Mouse (Mus musculus) Muller cell, postnatal 12 days (primary cell): ENCODE results near the gene Sdha.

Experiments
- DNase-seq: peaks from one replicate; pipeline ENCODE4 v3.0.0-alpha.2; 2015; ENCODE audit errors: inconsistent ontology term

Gene Sdha

DNA sequence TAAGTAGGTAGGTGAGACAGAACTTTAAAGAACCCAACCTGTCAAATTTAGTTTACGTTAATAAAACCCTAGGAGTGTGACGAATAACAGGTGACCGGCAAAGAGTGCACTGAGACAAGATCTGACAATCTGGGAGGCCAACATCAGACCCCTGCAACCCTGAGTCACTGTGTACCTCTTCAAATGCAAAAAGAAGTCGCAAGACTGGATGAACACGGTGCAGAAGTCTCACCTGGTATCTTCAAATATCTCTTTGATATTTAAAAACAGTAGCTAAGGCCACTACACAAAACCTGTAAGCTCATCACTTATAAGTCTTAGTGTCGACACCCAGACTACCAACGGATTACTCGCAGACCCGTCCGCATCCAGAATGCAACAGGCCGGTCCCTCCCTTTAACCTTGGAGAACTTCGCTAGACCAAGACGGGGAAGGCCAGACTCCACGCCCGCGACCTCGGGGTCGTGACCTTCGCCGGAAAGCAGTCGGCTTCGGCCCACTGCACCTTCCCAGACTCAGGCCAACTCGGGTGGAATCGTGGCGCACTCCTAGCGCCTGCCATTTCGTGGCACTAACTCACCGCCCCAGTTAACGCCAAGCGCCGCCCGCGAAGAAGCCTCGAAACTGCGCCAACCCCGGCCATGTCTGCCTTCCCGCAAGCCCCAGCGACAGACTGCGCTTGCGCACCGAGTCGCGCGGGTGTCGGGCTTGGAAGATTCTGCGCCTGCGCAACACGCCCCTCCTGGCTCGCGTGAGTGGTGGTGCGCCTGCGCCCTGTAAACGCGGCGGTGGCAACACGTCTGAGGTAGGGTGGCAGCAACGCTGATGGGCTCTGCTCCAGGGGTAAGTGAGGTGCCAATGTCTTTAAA, at the start of gene Sdha, which contains the start of gene Ccdc127:
Gene Sdha, minus strand, starts transcription at position 715 of the 869 bp plus-strand sequence.
Gene Ccdc127, plus strand, starts transcription at position 744 of the 869 bp plus-strand sequence.
- peak; percentile 96 for DNase-seq

DNA sequence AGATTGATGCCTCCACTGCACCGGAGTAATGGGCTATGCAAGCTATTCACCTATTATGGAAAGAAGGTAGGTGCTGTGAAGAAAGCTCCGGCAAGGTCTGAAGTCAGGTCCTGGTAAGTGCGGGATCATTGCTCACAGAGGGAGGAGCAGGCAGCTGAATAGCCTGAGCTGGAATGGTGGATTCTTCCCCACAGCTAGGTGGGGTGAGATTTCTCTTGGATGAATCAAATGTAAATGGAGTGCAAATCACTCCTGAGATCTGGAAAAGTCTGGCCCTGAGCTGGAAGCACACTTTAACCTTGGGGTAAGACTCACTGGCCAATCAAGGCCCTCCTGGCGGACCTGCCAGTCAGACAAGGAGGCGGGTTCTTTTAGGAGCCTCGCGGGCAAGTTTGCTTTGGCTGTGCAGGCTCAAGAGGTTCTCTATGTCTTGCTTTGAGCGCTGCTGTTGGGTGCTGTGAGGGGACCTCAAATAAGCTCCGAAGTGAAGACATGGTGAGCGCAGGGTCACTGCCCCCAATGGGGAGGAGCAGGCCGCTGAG, 49.3 kb upstream of the Sdha start, which contains the start of gene Ftl1-ps1:
Gene Ftl1-ps1, plus strand, starts transcription at position 397 of the 542 bp plus-strand sequence.
- no peak for DNase-seq

- DNase-seq: no peak
These were observed 41.1 kb upstream of the Sdha start for GRCm38 (mm10) chr13:74391156-74391555.

DNA sequence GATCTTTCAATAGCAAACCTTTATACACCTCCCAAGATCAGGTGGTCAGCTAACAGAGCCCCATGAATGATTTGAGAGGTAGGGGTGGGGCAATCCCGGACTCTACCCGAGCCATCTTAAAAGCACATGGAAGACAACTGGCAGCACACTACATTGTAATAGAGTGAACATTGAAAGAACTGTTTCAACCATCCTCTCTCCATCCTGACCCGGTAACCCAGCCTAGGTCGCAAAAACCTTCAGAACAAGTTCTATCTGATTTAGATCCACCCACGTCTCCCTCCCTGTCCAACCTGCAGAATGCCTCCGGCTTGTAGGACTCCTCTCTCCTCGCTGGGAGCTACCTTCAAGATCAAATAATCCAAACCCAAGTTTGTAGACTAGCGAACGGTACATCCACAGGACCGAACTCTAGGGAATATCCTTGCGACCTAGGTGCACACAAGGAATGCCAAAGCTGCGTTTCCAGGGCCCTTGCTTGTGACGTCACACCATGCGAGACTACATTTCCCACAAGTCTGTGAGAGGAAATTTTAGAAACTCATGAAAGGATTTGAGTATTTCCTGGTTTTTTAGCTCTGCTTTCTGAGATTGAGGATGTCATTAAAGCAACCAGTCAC, 40.4 kb upstream of the Sdha start, which contains the start of gene Zfp72:
Gene Zfp72, minus strand, starts transcription at position 466 of the 620 bp plus-strand sequence.
- peak; percentile 69 for DNase-seq

- no peak for DNase-seq
These were observed 39.6 kb upstream of the Sdha start for GRCm38 (mm10) chr13:74389730-74390129.

- peak; percentile 27 for DNase-seq
These were observed 32.2 kb upstream of the Sdha start for GRCm38 (mm10) chr13:74382289-74382688.

DNA sequence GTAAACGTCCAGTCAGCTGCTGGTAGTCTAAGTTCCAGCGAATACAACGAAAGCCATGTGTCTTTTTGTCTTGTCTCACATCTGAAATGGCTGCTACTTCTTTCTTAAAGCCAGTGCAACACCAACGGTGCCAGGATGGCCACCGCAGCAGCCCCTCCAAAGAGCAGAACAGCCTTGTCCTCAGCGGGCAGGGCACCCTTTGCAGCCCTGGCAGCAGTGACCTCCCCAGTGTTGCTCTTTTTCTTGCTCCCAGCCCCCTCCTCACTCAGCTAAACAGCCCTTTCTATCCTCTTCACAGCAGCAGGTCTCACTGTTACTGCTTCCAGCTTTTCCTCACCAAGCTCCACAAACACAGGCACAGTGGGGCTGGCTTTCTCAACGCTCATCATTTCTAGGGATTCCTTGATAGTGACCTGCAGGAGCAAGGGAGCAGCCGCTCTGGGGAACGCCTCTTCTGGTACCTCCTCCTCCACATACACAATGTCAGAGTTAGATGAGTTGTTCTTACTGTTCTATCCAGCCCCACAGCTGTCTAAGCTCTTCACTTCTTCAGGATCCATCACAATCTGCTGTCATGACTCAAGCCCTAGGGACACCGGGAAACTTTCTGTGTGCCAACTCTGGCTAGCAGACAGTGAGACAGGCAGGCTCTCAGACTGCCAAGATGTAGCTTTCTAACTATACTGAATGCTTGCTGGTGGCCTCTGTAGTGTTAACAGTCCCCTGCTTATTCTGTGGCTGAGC, 31.6 kb upstream of the Sdha start:
- peak; percentile 52 for DNase-seq

DNA sequence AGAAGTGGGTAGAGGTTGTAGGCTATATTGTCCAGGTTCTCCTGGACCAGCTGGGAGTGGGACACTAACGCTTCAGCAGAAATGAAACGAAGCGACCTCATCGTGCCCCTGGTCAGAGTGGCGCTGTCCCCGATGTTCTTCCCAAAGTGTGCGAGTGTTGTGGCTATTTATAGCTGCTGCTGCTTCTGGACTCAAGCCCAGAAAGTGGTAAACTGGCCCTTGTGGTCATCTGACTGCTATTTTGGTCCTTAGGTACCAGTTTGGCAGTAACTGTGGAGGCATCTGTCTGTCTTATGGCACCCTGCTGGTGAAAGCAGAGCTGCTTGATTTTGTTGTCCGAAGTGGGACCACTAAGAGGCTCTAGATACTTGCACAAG, 13.8 kb upstream of the Sdha start, which contains the start of gene Lrrc14b:
Gene Lrrc14b, minus strand, starts transcription at position 147 of the 377 bp plus-strand sequence.
- DNase-seq: peak; percentile 76

- no peak for DNase-seq
These were observed 13.2 kb upstream of the Sdha start for GRCm38 (mm10) chr13:74363176-74363858.

- DNase-seq: no peak
These were observed 12.1 kb upstream of the Sdha start for GRCm38 (mm10) chr13:74362218-74362617.

GRCm38 (mm10) chr13:74356491-74356890, 6.4 kb upstream of the Sdha start:
- no peak for DNase-seq

DNA sequence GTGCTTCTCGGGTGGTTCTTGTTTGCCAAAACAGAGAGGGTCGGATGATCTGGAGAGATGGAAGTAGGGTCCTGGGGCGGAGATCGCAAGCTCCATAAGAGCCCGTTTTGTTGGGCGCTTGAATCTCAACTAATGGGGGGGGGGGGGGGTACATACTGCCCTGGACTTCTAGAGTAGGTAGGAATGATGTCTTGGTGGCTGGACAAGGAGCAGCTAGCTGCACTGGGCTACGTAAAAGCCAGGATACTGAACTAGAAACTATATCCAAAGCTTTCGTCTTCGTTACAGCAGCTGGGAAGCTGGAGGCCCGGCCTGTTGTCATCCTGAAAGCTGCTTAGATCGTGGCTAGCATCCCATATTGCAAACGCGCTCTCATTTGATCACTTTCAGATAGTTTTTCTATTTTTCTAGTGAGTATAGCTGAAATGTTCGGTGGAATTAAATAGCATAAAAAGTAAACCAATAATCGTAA, 391 bp upstream of the Sdha start:
- DNase-seq: no peak

GRCm38 (mm10) chr13:74341036-74341435, 9.0 kb downstream of the Sdha start:
- DNase-seq: peak; percentile 22

GRCm38 (mm10) chr13:74329321-74329720, 20.8 kb downstream of the Sdha start:
- DNase-seq: no peak

DNA sequence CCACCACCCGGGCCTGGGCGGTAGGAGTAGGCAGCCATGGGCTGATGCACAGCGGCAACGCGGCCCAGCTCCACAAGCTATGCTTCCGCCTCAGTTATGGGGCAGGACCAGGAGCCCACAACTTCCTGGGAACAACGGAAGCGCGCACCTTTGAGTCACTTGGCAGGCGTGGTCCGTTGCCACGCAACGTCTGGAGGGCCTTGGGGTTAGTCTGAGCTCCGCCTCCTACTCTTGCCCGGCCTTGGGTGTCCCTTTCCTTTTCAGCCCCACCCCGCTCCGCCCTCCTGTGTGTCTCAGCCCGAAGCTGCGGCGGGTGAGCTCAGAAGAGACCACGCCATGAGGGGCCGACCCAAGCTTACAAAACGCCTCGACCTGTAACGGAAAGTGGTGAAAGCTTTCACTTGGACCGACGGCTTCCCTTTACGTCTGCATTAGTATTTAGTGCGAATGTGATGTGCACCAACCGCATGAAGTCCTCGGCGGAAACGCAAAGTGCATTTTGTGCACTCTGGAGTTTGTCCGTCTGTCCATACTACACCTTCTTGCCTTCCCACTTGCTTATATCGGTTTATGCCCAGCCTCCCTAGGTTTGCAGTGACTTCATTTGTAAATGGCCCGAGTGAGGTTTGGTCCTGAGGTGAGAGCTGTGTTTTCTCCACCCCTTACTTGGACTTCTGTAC, 32.8 kb downstream of the Sdha start, which contains the start of gene Pdcd6:
Gene Pdcd6, minus strand, starts transcription at position 411 of the 680 bp plus-strand sequence.
- DNase-seq: peak; percentile 97

GRCm38 (mm10) chr13:74316789-74317169, 33.3 kb downstream of the Sdha start:
- DNase-seq: no peak

DNA sequence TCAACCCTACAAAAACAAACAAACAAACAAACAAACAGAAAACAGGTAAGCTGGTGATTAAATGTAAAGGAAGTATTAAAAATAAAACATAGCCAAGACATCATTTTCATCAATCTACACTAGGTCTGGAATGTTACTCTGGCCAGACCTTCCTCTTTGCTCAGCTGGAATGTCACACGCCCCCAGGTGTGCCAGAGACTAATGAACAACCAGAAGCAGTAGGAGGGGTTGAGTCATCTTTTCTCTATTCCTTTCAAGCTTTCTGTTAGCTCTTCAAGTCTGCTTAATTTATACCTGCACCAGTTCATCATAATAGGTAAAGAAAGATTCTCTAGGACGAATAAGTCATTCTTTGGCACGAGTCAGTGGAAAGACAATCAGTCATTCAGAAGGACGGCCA, 33.7 kb downstream of the Sdha start:
- DNase-seq: peak; percentile 38

DNA sequence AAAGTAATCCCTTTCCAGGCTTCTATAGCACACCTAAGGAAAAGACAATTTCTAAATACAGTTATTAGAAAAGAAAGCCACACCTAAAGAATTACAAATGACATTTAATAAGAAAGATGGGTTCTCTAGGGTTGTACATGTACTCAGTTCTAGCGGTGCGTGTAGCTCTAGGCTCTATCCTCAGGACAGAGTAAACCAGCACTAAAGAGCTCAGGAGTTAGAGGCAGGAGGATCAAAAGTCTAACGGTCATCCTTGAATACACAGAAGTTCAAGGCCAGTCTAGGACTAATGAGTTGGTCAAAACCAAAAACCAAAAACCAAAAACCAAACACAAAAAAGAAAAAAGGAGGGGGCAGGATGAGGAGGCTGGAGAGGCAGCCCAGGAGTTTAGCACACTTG, 35.5 kb downstream of the Sdha start:
- DNase-seq: no peak

DNA sequence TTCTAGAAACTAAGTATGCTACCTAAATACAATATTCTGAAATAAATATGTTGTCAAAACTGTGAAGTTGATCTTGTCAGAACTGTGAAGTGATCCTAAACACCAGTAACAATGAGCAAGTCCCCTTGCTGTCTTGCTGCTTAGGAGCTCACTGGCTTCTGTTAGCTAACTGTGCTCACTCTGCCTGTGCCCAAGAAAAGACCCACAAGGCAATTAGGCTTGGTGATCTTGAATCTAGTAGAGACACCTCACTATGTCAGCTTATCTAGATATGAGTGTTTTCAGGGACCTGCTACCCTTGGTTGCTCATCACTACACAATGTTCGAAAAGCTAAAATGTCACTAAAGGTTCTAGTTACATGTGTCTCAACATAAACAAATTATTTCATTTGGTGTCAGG, 44.3 kb downstream of the Sdha start:
- no peak for DNase-seq

DNA sequence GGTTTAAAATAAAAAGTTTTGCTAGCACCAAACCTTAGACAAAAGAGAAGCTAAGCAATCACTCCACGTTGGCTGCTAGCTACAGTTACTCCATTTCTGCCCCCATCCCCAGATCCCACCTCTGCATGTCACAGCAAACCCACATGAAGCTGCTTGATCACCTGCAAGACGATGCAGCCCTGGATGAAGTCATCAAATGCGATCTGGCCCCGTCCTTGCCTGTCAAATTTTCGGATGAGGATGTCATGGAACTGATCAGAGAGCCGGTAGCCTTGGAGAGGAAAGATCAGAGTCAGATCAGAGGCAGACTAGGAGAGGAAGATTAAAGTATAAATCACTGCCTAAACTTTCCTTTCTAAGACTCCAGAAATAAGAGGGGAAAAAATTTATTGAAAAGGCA, 44.7 kb downstream of the Sdha start:
- no peak for DNase-seq
